Mouse (Mus musculus) heart, postnatal 0 days (tissue): ENCODE measurements around the gene Tex101.
"Not testable (repeated sequence)": the region's sequence is repeated elsewhere in the genome, so short reads cannot be mapped to it uniquely, and the experiment has no call there.

Experiments used
- CTCF ChIP-seq: IDR thresholded peaks from 2 replicates; pipeline ENCODE4 v1.5.1; 2016; ENCODE audit warnings: antibody characterized with exemption, control low read depth, low read depth
- EP300 ChIP-seq: IDR thresholded peaks from 2 replicates; pipeline ENCODE4 v1.6.1; 2016; ENCODE audit warnings: antibody characterized with exemption, low read depth

DNA sequence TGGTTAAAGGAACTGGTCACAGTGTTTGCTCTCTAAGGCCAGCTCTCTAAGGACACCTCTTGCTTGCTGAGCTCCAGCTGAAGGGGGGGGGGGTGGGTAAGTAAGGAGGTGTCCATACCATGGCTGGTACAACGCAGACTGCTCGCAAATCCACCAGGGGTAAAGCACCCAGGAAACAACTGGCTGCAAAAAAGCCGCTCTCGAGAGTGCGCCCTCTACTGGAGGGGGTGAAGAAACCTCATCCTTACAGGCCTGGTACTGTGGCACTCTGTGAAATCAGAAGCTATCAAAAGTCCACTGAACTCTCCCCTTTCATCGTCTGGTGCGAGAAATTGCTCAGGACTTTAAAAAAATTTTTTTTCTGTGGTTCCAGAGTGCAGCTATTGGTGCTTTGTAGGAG is 7.6 kb upstream of the Tex101 start:
- not testable (repeated sequence) for TF ChIP-seq CTCF, EP300
